Mouse (Mus musculus): ENCODE measurements at regions not wholly inside any gene's neighbourhood (a gene's known extent, or its start where the extent isn't known, plus 50 kb on each side); places are given as distances from the start of the nearest gene placed in this dataset.

GRCm38 (mm10) chr3:132484814-132485213 is 144.8 kb upstream of the Gimd1 start:
- no peak for DNase-seq (ENCODE audit: low read depth, low spot score)

GRCm38 (mm10) chr3:132485553-132485952 is 144.1 kb upstream of the Gimd1 start:
- no peak for DNase-seq (ENCODE audit: low read depth, low spot score)

- peak; percentile 79 for DNase-seq (ENCODE audit: low read depth, low spot score)
Measured at GRCm38 (mm10) chr3:132506095-132506494, 123.5 kb upstream of the Gimd1 start.

GRCm38 (mm10) chr3:132510240-132510639 is 119.4 kb upstream of the Gimd1 start:
- DNase-seq (ENCODE audit: low read depth, low spot score): no peak

- DNase-seq (ENCODE audit: low read depth, low spot score): no peak
Measured at GRCm38 (mm10) chr3:132512526-132513102, 117.0 kb upstream of the Gimd1 start.

- DNase-seq (ENCODE audit: low read depth, low spot score): no peak
Measured at GRCm38 (mm10) chr3:132533323-132533904, 96.2 kb upstream of the Gimd1 start.

GRCm38 (mm10) chr3:132539780-132540658 is 89.6 kb upstream of the Gimd1 start:
- DNase-seq (ENCODE audit: low read depth, low spot score): no peak

- no peak for DNase-seq (ENCODE audit: low read depth, low spot score)
Measured at GRCm38 (mm10) chr3:132551238-132551808, 78.3 kb upstream of the Gimd1 start.

- no peak for DNase-seq (ENCODE audit: low read depth, low spot score)
Measured at GRCm38 (mm10) chr3:132565755-132566154, 63.9 kb upstream of the Gimd1 start.

- DNase-seq (ENCODE audit: low read depth, low spot score): no peak
Measured at GRCm38 (mm10) chr3:132566301-132566700, 63.3 kb upstream of the Gimd1 start.
